Mouse (Mus musculus) mouse embryonic stem cell (cell line): ENCODE results near the gene 2210408I21Rik.

Experiments used
- in situ Hi-C, 2 experiments: fragments of 300-500 bp; cut with MboI; formaldehyde crosslinking; loops; 1 replicate in 1 of 2; 3 replicates in 1 of 2; pipeline ENCODE4 v1.14.3; 2019 to 2020; ENCODE audit warnings: low sequenced_read_pairs in 2 of 2, low pct_unique_long_range_greater_than_20kb in 1 of 2, mixed read lengths in 1 of 2; ENCODE audit not compliant: unreplicated experiment in 1 of 2

Gene 2210408I21Rik

DNA sequence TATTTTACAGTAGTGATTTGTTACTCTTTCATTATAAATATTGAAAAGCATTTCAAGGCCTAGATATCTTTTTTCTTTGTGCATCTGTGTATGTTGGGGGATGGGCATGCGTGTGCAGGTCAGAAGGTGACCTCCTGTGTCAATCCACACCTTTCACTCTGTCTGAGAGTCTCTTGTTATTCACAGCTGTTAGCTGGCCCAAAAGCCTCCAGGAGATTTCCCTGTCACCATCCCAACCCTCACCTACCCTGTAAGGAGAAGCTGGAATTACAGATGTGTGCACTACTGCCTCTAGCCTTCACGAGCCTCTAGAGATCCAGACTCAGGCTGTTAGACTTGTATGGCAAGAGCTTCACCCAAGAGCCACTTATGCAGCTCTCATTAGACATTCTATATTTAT, 274.5 kb downstream of the 2210408I21Rik start:
- in situ Hi-C loops: no loop called here

DNA sequence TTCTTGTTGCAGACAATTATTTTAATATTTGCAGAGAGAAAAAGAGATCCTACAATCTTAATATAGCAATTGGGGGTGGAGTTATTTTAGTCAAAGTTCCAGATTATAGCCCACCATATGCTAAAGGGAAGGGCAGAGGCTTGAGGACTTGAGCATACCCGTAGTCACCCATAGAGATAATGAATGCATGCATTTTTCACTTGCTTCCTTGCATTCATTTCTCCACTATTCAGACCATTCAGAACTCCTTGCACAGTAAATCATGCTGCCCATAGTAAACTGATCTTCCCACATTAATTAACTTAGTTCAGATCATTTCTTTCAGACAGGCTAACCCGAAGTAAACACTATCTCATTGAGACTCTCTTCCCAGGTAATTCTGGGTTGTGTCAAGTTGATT, 277.5 kb downstream of the 2210408I21Rik start:
- in situ Hi-C loops: no loop called here

DNA sequence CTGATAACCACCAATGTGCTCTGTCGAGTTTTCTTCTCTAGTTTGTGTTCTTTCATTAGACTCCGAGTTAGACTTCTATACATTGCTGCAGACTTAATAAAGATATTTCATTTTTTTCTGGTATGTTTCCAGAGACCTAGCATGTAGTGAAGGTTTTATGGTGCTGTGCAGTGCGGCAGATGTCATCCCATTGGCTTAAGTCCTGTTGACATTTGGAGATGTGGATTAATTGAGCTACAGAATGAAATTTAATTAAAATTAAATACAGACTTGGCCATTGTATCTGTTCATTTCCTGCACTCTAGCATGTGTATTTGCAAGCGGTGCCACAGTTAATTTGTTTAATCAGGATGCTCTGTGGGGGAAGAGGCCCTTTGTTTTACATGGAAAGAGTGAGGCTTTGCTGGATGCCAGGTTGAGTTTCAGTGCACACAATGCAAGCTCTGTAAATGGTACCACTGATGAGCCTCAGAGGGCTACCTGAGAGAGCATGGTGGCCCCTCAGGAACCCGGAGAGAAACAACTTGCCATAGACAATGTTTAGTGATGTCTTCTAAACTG, 314.7 kb downstream of the 2210408I21Rik start:
- in situ Hi-C loops: no loop called here

DNA sequence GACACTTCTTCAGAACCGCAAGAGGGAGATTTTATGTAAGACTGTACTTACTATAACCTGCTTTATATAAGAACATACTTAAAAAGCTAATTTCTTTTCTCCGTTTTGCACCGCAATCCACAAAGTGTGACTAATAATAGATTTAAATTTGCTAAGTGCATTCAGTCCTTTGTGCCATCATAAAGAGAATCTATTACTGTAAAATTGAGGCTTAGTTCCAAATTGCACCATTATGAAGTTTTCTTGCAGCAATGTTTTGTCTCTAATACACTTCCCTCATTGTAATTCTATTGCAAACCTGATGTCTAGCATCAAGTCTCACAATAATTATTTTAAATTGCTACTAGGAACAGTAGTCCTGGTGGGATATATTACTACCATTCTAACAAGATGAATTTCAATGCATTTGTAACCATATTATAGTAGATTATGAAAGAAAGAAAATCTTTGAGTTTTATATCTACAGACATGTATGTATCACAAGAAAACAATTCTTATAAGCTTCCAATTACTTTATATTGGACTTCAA, 334.8 kb downstream of the 2210408I21Rik start:
- in situ Hi-C loops: no loop called here

DNA sequence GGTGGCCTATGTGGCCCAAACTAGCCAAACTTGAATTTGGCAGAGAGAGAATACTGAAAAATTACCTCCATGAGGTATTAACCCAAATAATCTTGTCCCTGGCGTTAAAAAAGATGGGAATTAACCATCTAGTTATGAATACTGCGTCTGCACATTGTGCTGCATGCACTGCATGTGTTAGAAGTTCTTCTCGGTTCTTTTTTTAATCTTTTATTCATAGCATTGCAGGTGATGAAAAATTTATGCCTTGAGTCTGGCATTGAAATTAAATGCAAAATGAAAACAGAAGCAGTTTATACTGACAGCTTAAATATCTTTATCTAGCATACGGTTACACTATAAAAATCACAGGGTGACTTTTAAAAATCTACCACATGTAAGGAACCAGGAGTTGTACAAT, 341.1 kb downstream of the 2210408I21Rik start:
- in situ Hi-C loops: no loop called here

DNA sequence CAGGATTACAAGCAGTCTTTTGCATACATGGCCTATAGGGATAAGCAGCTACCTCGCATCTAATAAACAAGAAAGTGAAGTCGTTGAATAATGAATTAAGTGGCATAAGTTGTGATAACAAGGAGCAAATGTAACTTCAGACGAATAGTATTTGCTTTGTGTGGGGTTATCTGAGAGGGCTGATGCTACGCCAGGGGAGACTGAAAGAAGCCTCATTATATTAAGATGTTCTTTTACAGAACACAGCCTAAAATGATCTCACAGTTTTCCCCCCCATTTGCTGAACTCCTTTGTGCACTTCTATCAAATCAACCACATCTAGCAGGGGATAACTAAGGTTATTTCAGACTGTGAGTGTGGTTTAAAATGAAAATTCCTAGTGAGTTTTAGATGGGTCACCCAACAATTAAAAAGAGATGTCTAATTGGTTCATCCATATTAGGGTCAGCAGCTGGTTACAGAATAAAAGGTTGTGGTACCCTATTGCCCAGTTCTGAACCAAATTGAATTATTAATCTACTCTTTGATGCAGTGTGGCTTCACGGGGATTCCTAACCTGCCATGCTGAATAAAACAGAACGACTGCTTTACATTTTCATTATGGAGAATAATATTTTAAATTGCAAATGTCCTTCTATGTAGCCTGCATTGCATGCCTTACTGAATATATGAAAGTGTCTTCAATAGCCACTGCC, 343.2 kb downstream of the 2210408I21Rik start:
- in situ Hi-C loops: no loop called here

DNA sequence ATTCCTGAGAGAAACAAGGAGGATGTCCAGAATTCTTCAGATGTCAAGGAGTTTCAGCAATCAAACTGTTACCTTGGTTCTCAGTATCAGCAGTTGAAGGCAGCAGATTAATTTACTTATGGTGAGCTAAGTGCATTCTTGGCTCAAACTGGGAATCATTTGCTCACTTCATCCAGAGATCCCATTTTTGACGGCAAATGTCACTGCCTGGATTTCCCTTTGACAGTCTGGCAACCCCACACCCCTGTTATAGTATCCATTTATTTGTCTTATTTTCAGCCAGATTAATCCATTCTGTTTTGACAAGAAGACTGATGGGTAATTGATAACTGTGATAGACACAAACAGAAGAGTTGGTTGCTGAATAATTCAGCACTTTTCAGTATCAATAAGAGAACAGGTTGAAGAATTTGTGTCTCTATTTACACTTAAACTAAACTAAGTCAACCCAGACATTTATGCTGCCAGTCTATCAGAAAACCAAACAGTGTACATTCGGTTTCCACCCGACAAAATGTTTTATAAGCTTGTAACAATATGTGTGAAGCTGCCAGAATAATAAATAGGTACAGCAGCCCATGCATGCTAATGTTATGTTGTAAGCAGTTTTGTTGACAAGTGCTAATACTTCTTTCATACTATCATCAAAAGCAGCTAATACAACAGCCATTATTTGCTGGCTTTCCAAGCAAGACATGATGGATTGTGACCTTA, 354.8 kb downstream of the 2210408I21Rik start:
- in situ Hi-C loops: no loop called here

DNA sequence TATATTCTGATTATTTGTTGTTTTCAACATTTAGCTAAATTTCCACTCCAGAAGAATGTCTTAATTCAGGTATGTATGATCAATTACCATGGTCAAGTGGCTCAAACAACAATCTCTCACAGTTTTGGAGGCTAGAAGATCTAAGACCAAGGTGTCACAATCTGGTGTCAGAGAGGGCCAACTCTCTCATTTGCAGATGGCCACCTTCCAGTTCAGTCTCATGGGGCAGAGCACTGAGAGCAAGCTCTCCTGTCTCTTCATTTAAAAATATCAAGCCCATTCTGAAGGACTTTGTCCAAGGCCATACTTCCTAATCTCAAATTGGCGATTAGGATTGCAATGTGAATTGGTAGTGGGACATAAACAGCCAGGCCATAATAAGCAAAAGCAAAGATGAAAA, 378.7 kb downstream of the 2210408I21Rik start:
- in situ Hi-C loops: no loop called here

DNA sequence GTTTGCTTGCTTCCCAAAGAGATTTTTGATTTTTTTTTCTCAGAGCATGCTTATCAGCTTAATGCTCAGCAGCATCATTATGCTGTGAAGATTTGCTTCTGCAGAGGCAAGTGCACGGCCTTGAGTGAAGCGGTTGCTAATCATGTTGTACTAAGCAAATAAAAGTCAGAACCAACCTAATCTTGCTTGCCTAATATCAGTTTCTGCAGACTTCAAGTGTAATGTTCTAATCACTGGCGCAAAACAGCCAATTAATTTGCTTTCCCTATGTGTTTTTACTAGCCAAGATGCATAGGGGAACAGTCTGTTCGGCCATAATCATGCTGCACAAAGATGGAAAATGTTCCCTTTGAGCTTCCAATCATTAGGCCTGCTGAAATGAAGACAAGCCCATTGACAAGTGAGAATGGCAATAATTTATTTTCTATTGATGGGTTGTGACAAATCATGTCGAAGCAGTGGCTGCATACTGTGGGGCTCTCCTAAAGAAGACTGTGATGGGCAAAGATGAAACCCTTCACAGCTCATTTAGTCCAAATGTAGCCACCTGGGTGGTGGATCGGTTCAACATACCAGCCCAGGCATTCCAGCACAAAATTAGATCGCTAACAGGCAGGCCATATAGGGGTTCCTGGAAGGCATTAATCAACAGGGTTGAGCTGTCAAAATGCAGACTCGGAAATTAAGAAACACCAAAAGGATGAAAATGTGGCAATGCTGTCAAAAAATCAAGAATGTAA, 393.8 kb downstream of the 2210408I21Rik start:
- in situ Hi-C loops: no loop called here

DNA sequence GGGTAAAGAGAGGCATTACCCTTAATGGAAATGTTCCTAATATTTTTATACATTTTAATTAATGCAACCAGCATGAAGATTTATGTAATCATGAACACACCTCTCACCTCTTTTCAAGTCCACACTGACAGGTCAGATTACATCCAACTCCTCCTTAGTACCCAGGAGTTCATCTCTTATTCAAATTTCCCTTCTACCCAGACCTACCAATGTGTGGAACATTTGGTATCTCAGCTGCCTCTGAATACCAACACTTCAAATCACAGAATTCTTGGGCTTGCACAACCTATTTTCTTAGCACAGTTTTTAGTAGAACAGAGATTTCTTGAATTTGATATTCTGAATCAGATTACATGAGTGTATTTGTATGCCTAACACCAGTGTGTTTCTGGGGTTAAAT, 394.4 kb downstream of the 2210408I21Rik start:
- in situ Hi-C loops: no loop called here

DNA sequence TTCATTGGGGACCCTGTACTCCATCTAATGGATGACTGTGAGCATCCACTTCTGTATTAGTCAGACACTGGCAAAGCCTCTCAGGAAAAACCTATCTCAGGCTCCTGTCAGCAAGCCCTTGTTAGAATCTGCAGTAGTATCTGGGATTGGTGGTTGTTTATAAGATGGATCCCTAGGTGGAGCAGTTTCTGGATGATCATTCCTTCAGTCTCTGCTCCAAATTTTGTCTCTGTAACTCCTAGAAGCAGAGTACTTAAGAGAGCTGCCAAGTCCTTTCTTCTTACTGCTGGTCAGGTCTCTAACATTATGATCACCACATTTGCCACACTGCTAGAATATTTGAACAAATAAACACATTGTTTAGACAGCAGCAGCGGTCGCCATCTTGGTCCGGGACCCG, 402.1 kb downstream of the 2210408I21Rik start:
- in situ Hi-C loops: no loop called here

DNA sequence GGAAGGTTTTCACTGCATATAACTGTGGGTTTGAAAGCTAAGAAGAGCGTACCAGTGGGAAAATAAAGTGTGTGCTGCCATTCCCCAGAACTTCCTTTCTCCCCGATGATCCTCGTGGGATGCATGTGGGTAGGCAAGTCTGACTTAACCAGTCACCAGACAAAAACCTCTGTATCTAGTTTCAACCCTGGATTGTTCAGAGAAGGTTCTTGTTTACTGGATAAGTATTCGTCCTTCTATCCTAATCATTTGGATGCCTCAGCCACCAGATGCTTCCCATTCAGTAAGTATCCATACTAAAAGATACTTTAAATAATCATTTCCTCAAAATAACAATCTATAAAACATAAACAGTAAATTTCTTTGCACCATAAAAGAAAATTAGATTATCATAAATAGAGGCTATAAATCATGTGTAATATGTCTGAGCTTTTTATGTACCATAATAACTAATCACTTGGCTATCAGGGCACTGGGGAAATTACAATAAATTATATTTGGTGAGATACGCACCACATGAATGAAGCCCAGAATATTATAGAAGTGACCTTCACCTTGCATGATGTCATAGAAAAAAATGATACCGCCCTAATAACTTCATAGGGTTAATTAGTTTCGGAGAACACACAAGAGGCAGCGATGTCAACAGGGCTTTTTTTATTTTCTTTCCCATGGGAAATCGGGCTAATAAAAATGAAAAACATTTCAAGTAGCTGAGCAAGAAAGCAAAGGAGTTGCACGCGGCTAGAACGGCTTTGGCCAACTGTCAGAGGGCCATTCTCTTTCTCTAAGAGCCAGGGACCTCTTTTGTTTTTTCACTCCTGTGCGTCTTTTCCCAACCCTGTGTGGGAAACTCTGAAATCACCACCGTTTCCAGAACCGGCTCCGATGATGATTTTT, 412.4 kb downstream of the 2210408I21Rik start:
- in situ Hi-C loops: no loop called here

DNA sequence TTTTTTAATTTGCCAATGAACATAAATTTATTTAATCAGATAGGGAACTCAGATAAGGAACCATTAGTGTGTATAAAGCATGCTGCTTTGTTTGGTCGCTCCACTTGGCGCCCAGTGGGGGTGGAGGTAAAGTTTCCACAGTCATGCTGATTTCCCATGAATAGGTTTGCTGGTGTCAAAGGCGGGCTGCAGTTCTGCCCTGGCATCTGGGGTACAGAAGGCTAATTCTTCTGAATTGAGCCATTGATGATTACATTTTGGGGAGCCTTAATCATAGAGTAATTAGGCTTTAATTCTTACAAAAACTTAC, 413.0 kb downstream of the 2210408I21Rik start:
- in situ Hi-C loops: no loop called here

DNA sequence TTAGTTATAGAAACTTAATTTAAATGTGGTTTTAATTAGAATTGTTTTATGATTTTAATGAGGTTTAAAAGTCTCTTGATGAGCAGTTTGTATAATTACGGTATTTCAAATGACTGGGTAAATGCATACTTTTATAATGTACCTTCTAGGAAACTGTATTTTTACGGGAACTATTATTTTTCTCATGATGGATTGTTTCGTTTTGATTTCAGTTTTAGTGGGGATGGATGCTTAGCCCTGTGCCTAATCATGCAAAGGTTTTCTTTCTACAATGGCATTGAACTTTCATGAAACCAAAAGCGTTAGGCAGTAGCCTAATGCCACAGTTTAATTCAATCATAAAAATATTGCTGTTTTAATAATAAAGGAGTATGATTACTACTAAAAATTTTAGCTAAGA, 413.4 kb downstream of the 2210408I21Rik start:
- in situ Hi-C loops: no loop called here

DNA sequence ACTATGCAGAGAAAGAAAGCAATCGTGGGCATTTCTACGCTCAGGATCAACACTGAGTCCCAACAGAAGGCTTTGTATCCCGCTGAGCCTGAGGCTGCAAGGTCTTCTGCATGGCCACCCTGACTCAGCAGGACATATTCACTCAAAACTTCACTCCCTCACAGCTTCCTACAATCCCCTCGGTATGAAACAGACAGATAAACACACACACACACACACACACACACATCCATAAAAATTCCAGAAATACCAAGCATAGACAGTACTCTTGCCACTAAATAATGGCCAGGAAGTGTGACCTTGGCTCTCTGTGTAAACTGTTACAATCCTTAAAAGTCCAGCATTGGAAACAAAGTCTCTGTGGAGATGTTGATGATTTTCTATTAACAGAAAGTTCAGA, 458.7 kb downstream of the 2210408I21Rik start:
- in situ Hi-C loops: no loop called here

DNA sequence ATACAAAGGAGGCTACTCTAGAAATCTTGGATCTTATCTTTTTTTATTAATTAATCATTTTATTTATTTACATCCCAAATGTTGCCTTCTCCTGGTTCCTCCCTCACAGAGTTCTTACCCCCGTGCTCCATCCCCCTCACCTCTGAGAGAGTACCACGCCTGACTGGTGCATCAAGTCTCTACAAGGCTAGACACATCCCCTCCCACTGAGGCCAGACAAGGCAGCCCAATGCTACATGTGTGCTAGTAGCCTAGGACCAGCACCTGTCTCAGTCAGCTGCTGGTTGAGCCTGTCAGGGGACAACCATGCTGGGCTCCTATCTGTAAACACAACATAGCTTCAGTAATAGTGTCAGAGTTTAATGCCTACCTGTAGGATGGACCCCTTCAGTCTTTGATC, 480.0 kb downstream of the 2210408I21Rik start:
- in situ Hi-C loops: no loop called here
